Mouse (Mus musculus): ENCODE measurements around the gene Timm13. TPM values are rescaled to one million over a fixed set of nuclear protein-coding genes. Genes with fewer than 3 reads are reported as not detected.

The Timm13 gene
- polyA plus RNA-seq (2017; shearing (Covaris generic)) = 243 TPM

GRCm38 (mm10) chr10:80900318-80901247, at the start of gene Timm13:
TSS of gene Timm13 (minus strand) at chr10:80900969.

GRCm38 (mm10) chr10:80929299-80930226, 28.8 kb upstream of the Timm13 start, which contains the start of gene Gadd45b:
TSS of gene Gadd45b (plus strand) at chr10:80930073.

GRCm38 (mm10) chr10:80917779-80918434, 17.1 kb upstream of the Timm13 start, which contains the start of gene Lmnb2:
TSS of gene Lmnb2 (minus strand) at chr10:80918245.

GRCm38 (mm10) chr10:80871581-80871980, 29.2 kb downstream of the Timm13 start, which contains the start of gene Tmprss9:
TSS of gene Tmprss9 (plus strand) at chr10:80871848.

GRCm38 (mm10) chr10:80854913-80855748, 45.6 kb downstream of the Timm13 start, which contains the start of the genes Lsm7 and Sppl2b:
TSS of gene Lsm7 (minus strand) at chr10:80855209.
TSS of gene Sppl2b (plus strand) at chr10:80855275.

Other genes with a start within 250 kb of the Timm13 start
- gene Btbd2, start 243.9 kb downstream of the Timm13 start, polyA plus RNA-seq (2017; shearing (Covaris generic)) = 4.6 TPM
- gene Mknk2, start 222.9 kb downstream of the Timm13 start, polyA plus RNA-seq (2017; shearing (Covaris generic)) = 17.5 TPM
- 426 TPM for gene Mob3a, start 199.0 kb downstream of the Timm13 start, polyA plus RNA-seq (2017; shearing (Covaris generic))
- 188 TPM for gene Izumo4, start 198.8 kb downstream of the Timm13 start, polyA plus RNA-seq (2017; shearing (Covaris generic))
- 52.0 TPM for gene Ap3d1, start 158.7 kb downstream of the Timm13 start, polyA plus RNA-seq (2017; shearing (Covaris generic))
- 9.4 TPM for gene Dot1l, start 145.8 kb downstream of the Timm13 start, polyA plus RNA-seq (2017; shearing (Covaris generic))
- gene Sf3a2, start 102.8 kb downstream of the Timm13 start, polyA plus RNA-seq (2017; shearing (Covaris generic)) = 68.2 TPM
- gene Plekhj1, start 102.3 kb downstream of the Timm13 start, polyA plus RNA-seq (2017; shearing (Covaris generic)) = 259 TPM
- not detected for gene Amh, start 95.7 kb downstream of the Timm13 start, polyA plus RNA-seq (2017; shearing (Covaris generic))
- gene Jsrp1, start 87.5 kb downstream of the Timm13 start, polyA plus RNA-seq (2017; shearing (Covaris generic)) = not detected
- 2,156 TPM for gene Oaz1, start 74.3 kb downstream of the Timm13 start, polyA plus RNA-seq (2017; shearing (Covaris generic))
- gene Lingo3, start 56.9 kb downstream of the Timm13 start, polyA plus RNA-seq (2017; shearing (Covaris generic)) = not detected
- gene Lsm7, start 45.8 kb downstream of the Timm13 start, polyA plus RNA-seq (2017; shearing (Covaris generic)) = 200 TPM
- 39.7 TPM for gene Sppl2b, start 45.7 kb downstream of the Timm13 start, polyA plus RNA-seq (2017; shearing (Covaris generic))
- gene Tmprss9, start 29.1 kb downstream of the Timm13 start, polyA plus RNA-seq (2017; shearing (Covaris generic)) = not detected
- 18.9 TPM for gene Lmnb2, start 17.3 kb upstream of the Timm13 start, polyA plus RNA-seq (2017; shearing (Covaris generic))
- 93.6 TPM for gene Gadd45b, start 29.1 kb upstream of the Timm13 start, polyA plus RNA-seq (2017; shearing (Covaris generic))
- 0.09 TPM for gene Gng7, start 114.0 kb upstream of the Timm13 start, polyA plus RNA-seq (2017; shearing (Covaris generic))
- not detected for gene Diras1, start 124.7 kb upstream of the Timm13 start, polyA plus RNA-seq (2017; shearing (Covaris generic))
- 20.4 TPM for gene Slc39a3, start 136.5 kb upstream of the Timm13 start, polyA plus RNA-seq (2017; shearing (Covaris generic))
- 124 TPM for gene Sgta, start 159.2 kb upstream of the Timm13 start, polyA plus RNA-seq (2017; shearing (Covaris generic))
- 17.8 TPM for gene Thop1, start 169.1 kb upstream of the Timm13 start, polyA plus RNA-seq (2017; shearing (Covaris generic))
- not detected for gene Creb3l3, start 197.9 kb upstream of the Timm13 start, polyA plus RNA-seq (2017; shearing (Covaris generic))
- gene Map2k2, start 204.9 kb upstream of the Timm13 start, polyA plus RNA-seq (2017; shearing (Covaris generic)) = 51.7 TPM
- gene Zbtb7a, start 234.3 kb upstream of the Timm13 start, polyA plus RNA-seq (2017; shearing (Covaris generic)) = 43.0 TPM

Measured in inflammation-experienced regulatory T-cells, adult 16 weeks (primary cell).